Mouse (Mus musculus): ENCODE data around the gene Lrrc74a.

- TF ChIP-seq POLR2A (IDR thresholded peaks at IDR 0.05; ENCODE audit: control insufficient read depth, extremely low read depth, insufficient read depth, low read length, poor library complexity), result no peak
- no peak for TF ChIP-seq CTCF (IDR thresholded peaks at IDR 0.05; ENCODE audit: borderline replicate concordance, control insufficient read depth, extremely low read depth, insufficient read depth, low read length, poor library complexity)
These were observed 32.3 kb downstream of the Lrrc74a start for GRCm38 (mm10) chr12:86766467-86766866.
